Mouse (Mus musculus) ovary, postnatal 10 days (tissue): ENCODE results near the gene Pfkfb4.

Experiments
- DNase-seq: peaks from one replicate; pipeline ENCODE4 v3.0.0; 2022; ENCODE audit warnings: low spot score

Pfkfb4 gene

GRCm38 (mm10) chr9:108996411-108996810 is 4.8 kb downstream of the Pfkfb4 start:
- no peak for DNase-seq

DNA sequence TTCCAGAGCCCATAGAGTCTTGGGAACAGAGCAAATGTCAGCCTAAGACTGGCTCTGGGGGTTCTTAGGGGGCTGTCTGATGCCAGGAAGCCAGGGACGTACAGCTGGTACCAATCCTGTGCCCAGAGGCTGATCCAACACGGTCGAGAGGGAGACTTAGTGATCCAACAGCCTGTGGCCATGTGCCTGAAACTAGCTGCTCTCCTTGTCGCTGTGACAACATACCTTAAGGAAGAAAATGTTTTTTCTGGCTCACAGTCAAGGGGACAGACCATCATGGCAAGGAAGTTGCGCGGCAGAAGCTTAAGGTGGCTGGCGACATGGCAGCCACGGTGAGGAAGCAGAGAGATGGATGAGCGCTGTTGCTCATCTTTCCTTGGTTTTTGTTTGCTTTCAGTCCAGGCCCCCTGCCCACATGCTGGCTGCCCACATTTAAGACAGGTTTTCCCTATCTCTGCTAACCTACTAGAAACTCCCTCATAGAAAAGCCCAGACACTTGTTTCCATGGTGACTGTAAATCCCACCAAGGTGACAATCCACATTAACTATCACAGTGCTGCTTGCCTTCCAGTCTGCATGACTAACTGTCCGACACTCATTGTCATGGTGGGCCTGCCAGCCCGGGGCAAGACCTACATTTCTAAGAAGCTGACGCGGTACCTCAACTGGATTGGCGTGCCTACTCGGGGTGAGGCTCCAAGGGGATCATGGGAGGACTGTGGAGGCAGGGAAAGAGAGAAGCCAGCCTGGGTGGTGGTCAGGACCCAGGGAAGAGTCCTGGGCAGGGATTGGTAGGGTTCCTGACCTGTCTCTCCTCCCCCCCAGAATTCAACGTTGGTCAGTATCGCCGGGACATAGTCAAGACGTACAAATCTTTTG is 6.9 kb downstream of the Pfkfb4 start:
- no peak for DNase-seq

GRCm38 (mm10) chr9:108999167-108999526 is 7.6 kb downstream of the Pfkfb4 start:
- no peak for DNase-seq

DNA sequence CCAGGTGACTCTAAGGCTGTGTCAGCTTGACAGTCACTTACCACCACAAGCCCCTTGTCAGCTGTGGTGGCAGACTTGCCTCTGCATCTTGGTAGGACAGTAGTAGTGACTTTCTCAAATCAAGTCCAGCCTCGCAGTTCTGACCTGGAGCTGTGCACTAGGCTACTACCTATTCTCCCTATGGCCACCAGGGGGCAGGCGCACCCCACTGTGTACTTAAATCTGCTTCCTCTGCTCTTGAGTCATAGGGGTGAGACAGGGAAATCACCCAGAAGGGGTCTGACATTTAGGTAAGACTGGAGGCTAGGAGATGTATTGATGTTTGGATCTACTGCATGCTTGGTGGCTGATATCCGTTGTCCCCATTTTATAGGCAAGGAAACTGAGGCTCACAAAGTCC is 9.1 kb downstream of the Pfkfb4 start:
- no peak for DNase-seq

DNA sequence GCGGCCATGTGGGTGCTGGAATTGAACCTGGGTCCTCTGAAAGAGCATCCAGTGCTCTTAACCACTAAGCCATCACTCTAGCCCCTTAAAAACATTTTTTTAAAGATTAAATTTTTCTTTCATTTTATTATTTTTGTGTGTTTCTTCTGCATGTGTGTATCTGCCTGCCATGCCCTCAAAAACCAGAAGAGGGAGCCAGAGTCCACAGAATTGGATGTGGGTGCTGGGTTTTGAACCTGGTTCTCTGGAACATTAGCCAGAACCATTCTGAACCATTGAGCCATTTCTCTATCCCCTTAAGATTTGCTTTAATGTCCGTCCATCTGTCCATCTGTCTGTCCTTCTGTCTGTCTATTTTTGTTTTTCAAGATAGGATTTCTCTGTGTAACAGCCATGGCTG is 11.6 kb downstream of the Pfkfb4 start:
- no peak for DNase-seq

GRCm38 (mm10) chr9:109007025-109007780 is 15.6 kb downstream of the Pfkfb4 start:
- DNase-seq, result no peak

DNA sequence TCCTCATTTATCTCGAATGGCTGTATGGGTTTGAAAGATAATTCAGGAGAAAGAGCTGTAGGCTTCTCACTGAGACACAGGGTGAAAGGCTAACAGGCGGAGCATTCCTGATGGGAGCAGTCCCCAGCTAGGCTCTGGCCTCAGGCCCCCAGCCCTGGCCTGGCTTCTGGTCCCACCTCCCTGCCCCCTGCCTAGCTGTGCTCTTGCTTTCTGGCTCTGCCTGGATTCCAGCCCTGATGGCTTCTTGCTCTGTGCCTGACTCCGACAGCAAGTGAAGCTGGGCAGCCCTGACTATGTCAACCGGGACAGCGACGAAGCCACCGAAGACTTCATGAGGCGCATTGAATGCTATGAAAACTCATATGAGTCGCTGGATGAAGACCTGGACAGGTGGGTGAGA is 16.5 kb downstream of the Pfkfb4 start:
- no peak for DNase-seq

GRCm38 (mm10) chr9:109008994-109009635 is 17.5 kb downstream of the Pfkfb4 start:
- DNase-seq, result no peak

- DNase-seq, result no peak
These were observed 18.2 kb downstream of the Pfkfb4 start for GRCm38 (mm10) chr9:109009636-109010315.

- no peak for DNase-seq
These were observed 18.7 kb downstream of the Pfkfb4 start for GRCm38 (mm10) chr9:109010316-109010690.

DNA sequence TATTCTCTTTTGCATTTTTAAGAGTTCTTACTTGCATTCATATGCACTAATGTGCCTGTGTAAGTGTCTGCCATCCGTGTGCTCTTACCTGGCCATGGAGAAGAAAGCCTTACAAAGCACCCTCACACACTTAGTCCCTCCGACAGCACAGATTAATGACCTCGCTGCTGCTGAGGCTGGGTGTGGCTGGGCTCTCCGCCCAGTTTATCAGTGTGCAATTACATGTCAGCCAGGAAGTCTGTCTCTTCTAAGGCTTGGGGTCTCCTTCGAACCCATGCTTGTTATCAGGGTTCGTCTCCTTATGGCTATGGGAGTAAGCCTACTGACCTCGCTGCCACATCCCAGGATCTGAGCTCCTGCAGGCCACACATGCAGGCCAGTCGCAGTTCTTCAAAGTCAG is 23.8 kb downstream of the Pfkfb4 start:
- DNase-seq, result no peak

DNA sequence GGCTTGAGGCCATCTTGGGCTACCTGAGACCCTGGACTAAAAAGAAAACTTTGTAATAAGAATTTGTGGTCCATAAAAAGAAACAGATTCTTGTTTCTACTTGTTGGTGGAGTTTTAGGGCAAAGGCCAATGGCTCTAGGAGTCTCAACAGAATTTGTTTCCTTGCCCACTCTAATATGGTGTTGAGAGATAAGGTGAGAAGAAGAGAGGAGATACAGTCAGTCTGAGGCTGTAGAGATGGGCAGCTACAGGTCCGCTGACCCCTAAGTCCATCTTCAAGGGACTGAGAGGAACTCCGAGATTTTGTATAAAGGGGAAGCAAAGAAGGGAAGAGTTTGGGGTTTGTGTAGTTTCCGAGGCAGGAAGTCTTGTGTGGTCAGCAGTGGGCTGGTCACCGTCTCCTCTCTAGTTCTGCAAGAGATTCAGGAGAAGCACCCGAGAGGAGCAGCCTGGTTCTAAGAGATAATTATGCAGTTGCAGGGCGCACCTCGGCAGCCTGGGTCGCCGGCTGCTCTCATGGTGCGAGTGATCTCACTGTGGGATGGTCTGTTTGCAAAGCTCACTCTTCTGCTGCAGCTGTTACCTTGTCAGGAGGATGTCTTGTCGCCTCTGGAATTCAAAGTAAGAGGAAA is 25.5 kb downstream of the Pfkfb4 start:
- DNase-seq, result no peak

DNA sequence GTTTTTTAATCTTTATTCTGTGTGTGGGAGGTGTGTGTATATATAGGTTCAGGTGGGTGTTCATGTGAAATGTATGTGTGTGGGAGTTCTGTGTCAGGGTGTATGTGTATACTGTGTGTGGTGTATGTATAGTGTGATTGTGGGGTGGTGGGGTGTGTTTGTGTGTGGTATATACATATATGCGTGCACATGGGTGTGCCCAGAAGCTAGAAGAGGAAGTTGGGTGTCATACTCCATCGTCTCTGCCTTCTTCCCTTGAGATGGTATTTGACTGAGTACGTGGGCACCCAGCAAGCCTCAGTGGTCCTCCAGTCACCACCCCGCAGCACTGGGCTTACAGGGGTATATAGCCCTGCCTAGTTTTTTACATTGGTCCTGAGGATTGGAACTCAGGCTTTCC is 29.9 kb downstream of the Pfkfb4 start:
- no peak for DNase-seq

GRCm38 (mm10) chr9:109022866-109023685 is 31.5 kb downstream of the Pfkfb4 start:
- no peak for DNase-seq

- no peak for DNase-seq
These were observed 35.9 kb downstream of the Pfkfb4 start for GRCm38 (mm10) chr9:109027521-109027920.

DNA sequence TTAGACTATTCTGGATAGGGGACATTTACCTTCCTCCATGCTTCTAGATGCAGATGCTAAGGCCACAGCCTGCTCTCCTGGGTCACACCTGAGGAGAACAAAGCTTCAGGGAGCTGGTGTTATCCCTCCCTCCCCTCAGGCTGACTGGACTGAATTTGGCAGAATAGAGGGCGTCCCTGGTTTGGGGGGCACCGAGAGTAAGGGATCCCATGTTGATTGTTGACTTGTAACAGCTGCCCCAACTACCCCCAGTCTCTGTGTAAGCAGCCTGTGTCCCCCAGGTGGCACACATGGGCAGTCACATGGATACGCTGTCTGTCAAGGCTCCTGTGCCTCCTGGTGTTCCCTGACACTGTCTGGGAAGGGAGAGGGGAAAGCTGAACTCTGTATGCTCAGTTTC is 36.8 kb downstream of the Pfkfb4 start:
- no peak for DNase-seq

DNA sequence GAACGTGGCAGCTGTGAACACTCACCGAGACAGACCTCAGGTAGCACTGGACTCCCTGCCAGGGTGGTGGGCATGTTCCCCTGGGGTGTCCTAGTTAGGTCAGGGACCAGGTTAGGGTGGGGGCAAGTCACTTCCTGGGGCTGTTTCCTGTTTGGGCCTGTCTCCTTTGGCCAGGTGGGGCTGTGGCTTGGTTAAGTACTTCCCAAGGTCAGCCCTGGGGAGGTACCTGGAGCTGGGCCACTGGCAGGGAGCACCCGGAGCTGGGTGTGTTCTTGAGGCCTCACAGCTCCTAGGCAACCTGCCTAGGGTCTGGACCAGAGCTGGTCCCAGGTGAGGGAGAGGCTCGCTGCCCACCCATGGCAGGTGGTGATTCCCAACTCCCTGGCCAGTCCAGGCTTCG is 37.3 kb downstream of the Pfkfb4 start:
- no peak for DNase-seq

GRCm38 (mm10) chr9:109030312-109030711 is 38.7 kb downstream of the Pfkfb4 start:
- DNase-seq, result no peak

DNA sequence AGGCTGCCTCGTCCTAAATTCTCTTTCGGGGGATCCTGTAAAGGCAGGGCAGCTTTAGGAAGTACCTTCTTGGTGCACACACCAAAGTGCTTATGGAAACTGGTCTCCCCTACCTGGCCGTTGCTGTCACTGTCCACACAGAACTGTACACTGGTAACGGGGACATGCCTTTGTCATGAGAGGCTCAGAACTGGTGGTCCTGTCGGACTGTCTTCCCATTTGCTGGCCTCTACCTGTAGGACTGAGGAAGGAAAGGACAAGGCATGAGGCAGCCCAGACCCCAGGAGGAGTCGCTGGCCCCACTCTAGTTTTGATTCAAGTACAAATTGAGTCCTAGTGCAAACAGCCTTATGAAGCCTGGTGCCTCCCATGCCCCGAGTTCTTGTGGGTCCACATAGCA is 39.4 kb downstream of the Pfkfb4 start:
- DNase-seq, result no peak

- no peak for DNase-seq
These were observed 40.1 kb downstream of the Pfkfb4 start for GRCm38 (mm10) chr9:109031686-109032085.

GRCm38 (mm10) chr9:109032435-109032834 is 40.9 kb downstream of the Pfkfb4 start:
- DNase-seq, result no peak
